Mouse (Mus musculus): ENCODE results near the gene Crabp1. TPM values are rescaled to one million over a fixed set of nuclear protein-coding genes. Genes with fewer than 3 reads are reported as not detected.

Crabp1 gene
- total RNA-seq, 2 experiments from 2014 or later = not detected

Other genes starting within 250 kb of the Crabp1 start
- not detected in 2 replicates for gene Sh2d7, start 225.8 kb upstream of the Crabp1 start, total RNA-seq (2014; fragmentation: Nextera tagmentation)
- gene Sh2d7, start 225.8 kb upstream of the Crabp1 start, total RNA-seq (2017) = not detected in 2 replicates
- not detected in 2 replicates for gene Cib2, start 204.5 kb upstream of the Crabp1 start, total RNA-seq (2014; fragmentation: Nextera tagmentation)
- not detected in 2 replicates for gene Cib2, start 204.5 kb upstream of the Crabp1 start, total RNA-seq (2017)
- 135 and 146 TPM in 2 replicates for gene Idh3a, start 178.4 kb upstream of the Crabp1 start, total RNA-seq (2014; fragmentation: Nextera tagmentation)
- gene Idh3a, start 178.4 kb upstream of the Crabp1 start, total RNA-seq (2017) = 105 and 155 TPM in 2 replicates
- gene Acsbg1, start 102.9 kb upstream of the Crabp1 start, total RNA-seq (2014; fragmentation: Nextera tagmentation) = 0.12 TPM in 1 of 2 replicates, not detected in the other
- not detected in 2 replicates for gene Acsbg1, start 102.9 kb upstream of the Crabp1 start, total RNA-seq (2017)
- 9.2 and 10.4 TPM in 2 replicates for gene Dnaja4, start 65.9 kb upstream of the Crabp1 start, total RNA-seq (2014; fragmentation: Nextera tagmentation)
- gene Dnaja4, start 65.9 kb upstream of the Crabp1 start, total RNA-seq (2017) = 6.1 and 7.4 TPM in 2 replicates
- 94.9 and 125 TPM in 2 replicates for gene Wdr61, start 30.2 kb upstream of the Crabp1 start, total RNA-seq (2014; fragmentation: Nextera tagmentation)
- 123 and 136 TPM in 2 replicates for gene Wdr61, start 30.2 kb upstream of the Crabp1 start, total RNA-seq (2017)
- 36.6 and 46.6 TPM in 2 replicates for gene Ireb2, start 99.0 kb downstream of the Crabp1 start, total RNA-seq (2014; fragmentation: Nextera tagmentation)
- gene Ireb2, start 99.0 kb downstream of the Crabp1 start, total RNA-seq (2017) = 17.2 and 41.5 TPM in 2 replicates
- gene Hykk, start 152.5 kb downstream of the Crabp1 start, total RNA-seq (2014; fragmentation: Nextera tagmentation) = not detected in 2 replicates
- not detected in 2 replicates for gene Hykk, start 152.5 kb downstream of the Crabp1 start, total RNA-seq (2017)
- 219 and 238 TPM in 2 replicates for gene Psma4, start 186.0 kb downstream of the Crabp1 start, total RNA-seq (2014; fragmentation: Nextera tagmentation)
- 449 and 459 TPM in 2 replicates for gene Psma4, start 186.0 kb downstream of the Crabp1 start, total RNA-seq (2017)
- not detected in 2 replicates for gene AY074887, start 186.2 kb downstream of the Crabp1 start, total RNA-seq (2014; fragmentation: Nextera tagmentation)
- gene AY074887, start 186.2 kb downstream of the Crabp1 start, total RNA-seq (2017) = not detected in 2 replicates
- not detected in 2 replicates for gene Chrna5, start 216.1 kb downstream of the Crabp1 start, total RNA-seq (2014; fragmentation: Nextera tagmentation)
- gene Chrna5, start 216.1 kb downstream of the Crabp1 start, total RNA-seq (2017) = not detected in 2 replicates

Data from megakaryocyte-erythroid progenitor cell, adult 5-6 weeks (primary cell).